Comparison of ENCODE assay signal across 9 mouse cellular contexts in genomic region chr4:132338943-132339342, GRCm38 (mm10). TPM values are rescaled to one million over a fixed set of nuclear protein-coding genes. Genes with fewer than 3 reads are reported as not detected.
A peak's percentile ranks its signal among the peaks of the same experiment; 100 is the strongest.
DNase-seq lines count a peak whose midpoint lies in the region; ATAC-seq lines count a peak whose summit lies in the region.
"Had no signal": no experiment of that assay in that cellular context is flagged by ENCODE, and none has a peak within 500 bp of the region (broad histone marks: within the 10 kb centered on the region; RNA-seq: fewer than 3 reads in every experiment).

No protein-coding gene starts in this region.

- 92% methylated on average over 13 of the region's 13 CpGs for WGBS in heart, embryonic 11.5 days (ENCODE audit: insufficient replicate concordance)
- WGBS in hindbrain, embryonic 11.5 days: 93% methylated on average over 13 of the region's 13 CpGs

- H3K4me2 ChIP-seq in heart, embryonic 11.5 days: no peak overlapping the region
- no peak overlapping the region for H3K4me2 ChIP-seq in hindbrain, embryonic 11.5 days (replicated peaks; ENCODE audit: low read depth, low read length)

- H3K9me3 ChIP-seq in heart, embryonic 11.5 days (replicated peaks; ENCODE audit: control insufficient read depth, low read length): no peaks in the 10 kb centered on the region
- no peaks in the 10 kb centered on the region for H3K9me3 ChIP-seq in hindbrain, embryonic 11.5 days (ENCODE audit: control insufficient read depth, low read length)

- peak; percentile 97 for DNase-seq in heart, adult 11 months
- peak; percentile 39 for DNase-seq in right cerebral cortex, adult 18-20 months
- DNase-seq in right cerebral cortex, postnatal 25 days: no peak
- DNase-seq in heart, postnatal 36 days: peak; percentile 45 to 52
- DNase-seq in right cerebral cortex, postnatal 4 days: peak; percentile 48
- DNase-seq in thymus, adult 18-20 months: no peak
- DNase-seq in hindbrain, embryonic 11.5 days (ENCODE audit: low spot score): no peak

- no peak overlapping the region for H3K27ac ChIP-seq in heart, embryonic 11.5 days (ENCODE audit: low read depth, low read length)
- no peak overlapping the region for H3K27ac ChIP-seq in hindbrain, embryonic 11.5 days (ENCODE audit: low read depth, low read length)

- intact Hi-C loops in heart, postnatal 36 days (cut with DNase I): no loop called here

- ATAC-seq in heart, embryonic 11.5 days (replicated peaks; ENCODE audit: insufficient number of reproducible peaks, low FRiP score, low TSS enrichment): no peak
- no peak for ATAC-seq in hindbrain, embryonic 11.5 days (ENCODE audit: low FRiP score)

- no peak overlapping the region; the same call in 1 of the 2 replicates for H3K9ac ChIP-seq in heart, embryonic 11.5 days (ENCODE audit: low read depth, low read length)
- no peak overlapping the region for H3K9ac ChIP-seq in hindbrain, embryonic 11.5 days (ENCODE audit: low read depth, low read length)

- H3K36me3 ChIP-seq in heart, embryonic 11.5 days (ENCODE audit: control insufficient read depth, insufficient read depth, low read length): peaks cover 27% of the 10 kb centered on the region
- 0 out of 2 replicates have a peak, but pooled peaks cover 2% of the 10 kb centered on the region for H3K36me3 ChIP-seq in hindbrain, embryonic 11.5 days (ENCODE audit: control insufficient read depth, insufficient read depth, low read length)

- H3K4me1 ChIP-seq in heart, embryonic 11.5 days (ENCODE audit: control insufficient read depth, insufficient read depth, low read length): peaks cover 14% of the 10 kb centered on the region
- H3K4me1 ChIP-seq in hindbrain, embryonic 11.5 days (replicated peaks; ENCODE audit: control insufficient read depth, insufficient read depth, low read length): peaks cover 2% of the 10 kb centered on the region; the same call in 1 of the 2 replicates

- H3K4me3 ChIP-seq in heart, embryonic 11.5 days (ENCODE audit: low read depth, low read length): no peak overlapping the region
- H3K4me3 ChIP-seq in hindbrain, embryonic 11.5 days (ENCODE audit: low read depth, low read length): no peak overlapping the region
- H3K4me3 ChIP-seq: erythroblast, embryonic 14.5 days had no signal

- H3K27me3 ChIP-seq in heart, embryonic 11.5 days (ENCODE audit: control insufficient read depth, insufficient read depth, low read length): no peaks in the 10 kb centered on the region
- H3K27me3 ChIP-seq in hindbrain, embryonic 11.5 days (ENCODE audit: control insufficient read depth, insufficient read depth, low read length): no peaks in the 10 kb centered on the region

RNA-seq across cellular contexts. Expression of gene Trnau1ap, which starts 9.6 kb away (rescaled TPM):
- polyA plus RNA-seq in heart, embryonic 11.5 days (2014; fragmentation: Nextera tagmentation; extraction: Ambion mirVana): 72.0 and 81.8 TPM in 2 replicates
- total RNA-seq in heart, postnatal 36 days (2021): 10 to 100 TPM; 25.0 to 28.8 TPM
- polyA plus RNA-seq in hindbrain, embryonic 11.5 days (2014; fragmentation: Nextera tagmentation; extraction: Ambion mirVana): 85.6 and 87.0 TPM in 2 replicates

RNA-seq across cellular contexts. Expression of gene Rcc1, which starts 14.5 kb away (rescaled TPM):
- 28.1 and 28.2 TPM in 2 replicates for polyA plus RNA-seq in heart, embryonic 11.5 days (2014; fragmentation: Nextera tagmentation; extraction: Ambion mirVana)
- total RNA-seq in heart, postnatal 36 days (2021): 1 to 10 TPM; 6.4 to 7.2 TPM
- polyA plus RNA-seq in hindbrain, embryonic 11.5 days (2014; fragmentation: Nextera tagmentation; extraction: Ambion mirVana): 51.3 and 53.6 TPM in 2 replicates

RNA-seq across cellular contexts. Expression of gene Rab42, which starts 35.8 kb away (rescaled TPM):
- polyA plus RNA-seq in heart, embryonic 11.5 days (2014; fragmentation: Nextera tagmentation; extraction: Ambion mirVana): 0.57 and 1.8 TPM in 2 replicates
- under 1 TPM in 1 of 2 experiments, not detected in 1; 0.98 TPM for total RNA-seq in heart, postnatal 36 days (2021)
- polyA plus RNA-seq in hindbrain, embryonic 11.5 days (2014; fragmentation: Nextera tagmentation; extraction: Ambion mirVana): 0.39 and 0.61 TPM in 2 replicates

Comparison
In these comparisons a context has a peak if more than half of its experiments do, and no peak if none do; other contexts are left out.
1. DNase-seq: peak in heart, adult 11 months (single experiment), right cerebral cortex, adult 18-20 months (single experiment), heart, postnatal 36 days (2 of 2) and right cerebral cortex, postnatal 4 days (single experiment); none in right cerebral cortex, postnatal 25 days (single experiment), thymus, adult 18-20 months (0 of 2) and hindbrain, embryonic 11.5 days (single experiment).